Mouse (Mus musculus) spleen, postnatal 14 days (tissue): Measurements from ENCODE around the gene Ccna1.

Source experiments
- DNase-seq, 2 experiments: peaks; one replicate each; pipeline ENCODE4 v3.0.0; 2021 to 2022; ENCODE audit warnings: low spot score in 2 of 2

Ccna1 gene

DNA sequence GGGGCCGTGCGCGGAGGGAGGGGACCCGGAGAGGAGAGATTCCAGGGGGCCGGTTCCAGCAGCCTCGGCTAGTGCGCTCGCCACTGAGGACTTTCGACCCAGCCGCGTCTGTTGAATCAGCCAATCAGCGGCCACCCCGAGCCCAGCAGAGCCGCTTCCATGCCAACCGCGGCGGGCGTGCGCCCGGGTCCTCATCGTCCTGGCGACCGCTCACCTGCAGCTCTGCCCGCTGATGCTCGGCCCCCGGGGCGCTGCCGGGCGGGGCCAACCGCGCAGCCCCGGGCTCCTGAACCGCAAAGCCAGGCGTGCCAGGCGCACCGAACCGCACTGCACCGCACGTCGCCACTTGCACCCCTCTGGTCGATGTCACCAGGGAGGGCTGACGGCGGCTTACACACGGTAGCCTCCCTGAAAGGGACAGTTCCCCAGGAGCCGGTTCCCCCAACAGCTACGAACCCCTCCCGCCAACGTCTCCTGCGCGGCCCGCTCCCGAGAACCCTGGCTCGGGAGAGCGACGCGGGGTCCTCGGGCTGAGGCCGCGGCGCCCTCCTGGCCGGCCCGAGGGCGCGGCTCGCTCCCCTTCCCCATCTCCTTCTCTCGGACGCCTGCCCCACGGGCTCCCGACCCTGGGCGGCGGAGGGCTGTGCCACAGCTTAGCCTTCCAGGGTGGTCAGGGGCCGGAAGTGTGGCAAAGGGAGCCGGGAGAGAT, at the start of gene Ccna1:
Ccna1 (minus strand) TSS at position 464 of the 709 bp plus-strand sequence.
- no peak for DNase-seq

DNA sequence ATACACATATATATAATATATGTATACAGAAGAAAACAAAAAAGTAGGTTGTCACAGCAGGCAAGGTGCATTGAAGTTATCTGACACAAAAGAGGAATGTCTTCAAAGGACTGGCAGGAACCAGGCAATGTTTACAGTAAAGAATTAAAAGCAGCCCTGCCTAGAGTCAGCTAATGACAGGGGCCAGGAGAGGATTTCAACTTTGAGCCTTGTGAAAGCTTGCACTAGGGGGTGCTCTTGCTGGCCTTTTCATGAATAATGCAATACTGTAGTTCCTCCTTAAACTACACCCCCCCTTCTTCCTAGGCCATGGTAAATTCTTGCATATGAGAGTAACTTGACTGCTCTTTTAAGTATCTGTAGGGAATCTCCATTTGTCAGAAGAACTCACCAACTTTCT, 45.8 kb upstream of the Ccna1 start:
- no peak for DNase-seq

DNA sequence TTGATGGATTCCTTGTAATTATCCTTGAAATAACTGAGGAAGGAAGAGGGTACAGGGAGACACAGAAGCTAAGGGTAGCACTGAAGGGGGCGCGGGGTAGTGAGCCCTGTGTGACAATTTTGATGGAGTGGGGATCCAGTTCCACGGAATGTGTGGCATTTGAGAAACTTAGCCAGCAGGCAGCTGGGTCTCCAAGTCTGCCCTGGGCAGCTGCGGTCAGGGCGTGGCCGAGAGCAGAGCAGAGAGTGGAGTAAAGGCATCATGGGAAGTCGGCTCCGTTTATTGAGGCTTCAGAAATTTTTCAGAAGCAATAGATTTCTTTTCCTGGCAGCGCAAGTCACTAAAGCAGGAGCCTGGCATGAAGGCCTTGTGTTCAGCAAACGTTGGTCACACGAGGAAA, 43.7 kb upstream of the Ccna1 start:
- DNase-seq: no peak

DNA sequence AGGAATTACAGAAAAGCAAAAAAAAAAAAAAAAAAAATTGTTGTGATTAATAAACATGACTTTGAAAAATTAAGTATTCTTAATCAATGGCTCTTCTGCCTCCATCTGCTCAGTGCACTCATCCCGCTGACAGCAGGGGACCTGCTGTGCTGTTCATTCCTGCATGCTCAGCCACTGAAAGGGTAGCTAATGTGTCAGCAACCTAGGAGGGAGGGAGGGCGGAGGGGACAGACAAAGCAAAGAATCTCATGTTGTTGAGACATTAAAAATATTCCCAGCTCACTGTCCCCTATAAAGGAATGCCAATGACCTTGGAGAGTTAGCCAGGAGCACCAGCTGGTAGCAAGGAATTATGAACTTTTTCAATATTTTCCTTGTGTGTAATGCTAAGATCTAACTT, 42.7 kb upstream of the Ccna1 start:
- no peak for DNase-seq

DNA sequence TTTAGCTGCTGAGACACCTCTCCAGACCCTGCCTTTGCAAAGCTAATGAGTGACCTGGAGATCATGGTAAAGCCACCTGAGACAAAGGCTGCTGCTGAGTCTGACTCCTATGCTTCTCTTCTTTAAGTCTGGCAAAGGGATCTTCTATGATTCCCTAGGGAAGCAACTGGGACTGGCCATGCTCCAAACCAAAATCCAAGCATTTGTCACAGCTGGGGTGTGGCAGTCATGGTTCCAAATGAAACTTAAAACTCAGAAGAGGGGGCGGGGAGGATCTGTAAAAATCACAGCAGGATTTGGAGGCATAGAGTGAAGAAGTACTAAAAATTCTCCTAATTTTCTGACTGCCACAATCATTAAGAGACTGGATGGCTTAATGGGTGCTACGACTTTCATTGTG, 41.9 kb upstream of the Ccna1 start:
- DNase-seq: no peak

DNA sequence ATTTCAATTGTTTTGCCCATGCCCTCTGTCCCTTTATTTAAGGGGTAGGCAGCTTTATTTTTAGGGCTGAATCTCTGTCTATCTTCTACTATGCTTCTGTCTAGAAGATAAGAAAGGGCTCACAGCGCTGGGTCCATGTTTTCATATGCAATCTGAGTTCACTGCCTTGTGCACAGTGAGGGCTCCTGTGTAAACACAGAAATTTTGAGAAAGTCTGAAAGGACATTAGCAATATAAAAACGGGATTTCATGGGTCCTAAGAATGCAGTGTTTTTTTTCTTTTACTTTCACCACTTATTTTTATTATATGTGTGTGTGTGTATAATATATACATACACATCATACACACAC, 41.3 kb upstream of the Ccna1 start:
- no peak for DNase-seq

DNA sequence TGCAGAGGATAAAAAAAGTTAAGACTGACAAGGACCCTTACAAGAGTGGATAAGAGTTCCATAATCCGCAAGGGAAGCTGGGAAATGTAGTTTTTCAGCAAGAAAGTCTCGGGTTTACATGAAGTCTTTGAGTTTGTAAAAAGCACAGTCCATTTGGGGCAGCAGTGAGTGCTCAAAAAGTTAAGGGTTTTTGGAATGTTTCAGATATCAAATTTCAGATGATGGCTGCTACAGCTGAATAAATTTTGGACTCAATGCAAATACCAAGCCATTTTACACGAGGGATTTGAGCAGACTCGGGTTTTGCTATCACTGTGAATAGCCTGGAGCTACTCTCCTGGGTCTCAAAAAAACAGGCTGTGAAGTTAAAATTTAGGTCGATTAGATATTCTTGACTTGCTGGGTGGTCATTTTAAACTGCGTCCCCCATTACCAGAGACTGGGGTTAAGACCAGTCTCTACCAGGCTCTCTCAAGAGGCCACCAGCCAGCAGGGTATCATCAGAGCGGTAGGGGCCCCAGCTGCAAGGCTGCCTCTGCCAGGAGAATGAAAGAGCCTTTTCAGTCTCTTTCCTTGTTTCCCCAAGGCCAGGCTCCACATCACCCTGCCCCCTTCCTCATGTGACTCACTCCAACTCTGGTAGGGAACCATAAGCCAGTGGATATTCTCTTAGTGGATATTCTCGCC, 40.8 kb upstream of the Ccna1 start:
- DNase-seq: no peak

DNA sequence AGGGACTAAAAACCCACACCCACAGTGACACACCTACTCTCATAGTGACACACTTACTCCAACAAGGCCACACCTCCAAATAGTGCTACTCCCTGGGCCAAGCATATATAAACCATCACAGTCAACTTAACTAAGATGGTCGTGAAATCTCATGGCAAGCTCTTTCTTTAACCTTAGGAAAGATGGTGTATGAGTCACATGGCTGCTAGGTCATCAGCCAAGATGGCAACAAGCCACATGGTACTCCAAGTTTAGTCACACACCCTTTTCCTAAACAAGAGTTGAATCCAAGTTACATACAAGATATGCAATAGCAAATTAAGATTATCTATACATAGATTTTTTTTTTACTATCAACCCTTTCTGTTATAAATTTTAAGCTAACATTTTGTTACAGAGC, 37.9 kb upstream of the Ccna1 start:
- no peak for DNase-seq

DNA sequence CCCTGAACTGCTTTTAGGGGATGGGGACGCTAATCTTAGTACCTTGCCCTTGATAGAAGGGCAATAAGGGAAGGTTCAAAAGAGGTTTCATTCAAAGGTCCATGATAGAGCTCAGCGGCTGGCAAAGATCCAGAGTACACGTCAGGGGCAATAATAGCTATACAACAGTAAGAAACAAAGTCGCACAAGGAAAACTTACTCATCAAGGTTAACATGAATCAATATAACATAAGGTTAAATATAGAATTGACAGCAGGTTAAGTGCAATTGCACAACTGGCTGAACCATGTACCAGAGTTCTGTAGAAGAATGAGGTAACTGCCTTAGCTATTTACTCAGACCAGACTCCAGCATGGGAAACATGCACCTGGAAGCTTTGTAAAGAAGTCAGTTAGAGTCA, 34.0 kb upstream of the Ccna1 start:
- no peak for DNase-seq

DNA sequence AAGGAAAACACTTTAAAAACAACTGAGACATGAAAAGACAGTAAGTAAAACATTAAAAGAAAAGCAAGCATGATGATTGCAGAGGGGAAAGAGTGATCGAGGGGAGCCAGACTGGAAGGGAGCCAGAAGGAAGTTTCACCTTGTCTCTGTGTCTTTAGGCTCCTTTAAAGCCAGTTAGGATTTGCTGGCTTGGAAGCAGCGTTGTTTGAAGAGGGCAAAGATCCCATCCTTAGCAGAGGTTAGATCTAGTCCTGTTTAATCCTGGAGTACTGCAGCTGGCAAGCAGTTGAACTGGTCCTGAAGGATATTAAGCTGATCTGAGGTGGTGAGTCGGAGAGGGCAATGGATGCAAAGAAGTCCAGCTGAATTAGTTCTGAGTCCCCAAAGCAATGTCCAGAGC, 33.5 kb upstream of the Ccna1 start:
- no peak for DNase-seq

DNA sequence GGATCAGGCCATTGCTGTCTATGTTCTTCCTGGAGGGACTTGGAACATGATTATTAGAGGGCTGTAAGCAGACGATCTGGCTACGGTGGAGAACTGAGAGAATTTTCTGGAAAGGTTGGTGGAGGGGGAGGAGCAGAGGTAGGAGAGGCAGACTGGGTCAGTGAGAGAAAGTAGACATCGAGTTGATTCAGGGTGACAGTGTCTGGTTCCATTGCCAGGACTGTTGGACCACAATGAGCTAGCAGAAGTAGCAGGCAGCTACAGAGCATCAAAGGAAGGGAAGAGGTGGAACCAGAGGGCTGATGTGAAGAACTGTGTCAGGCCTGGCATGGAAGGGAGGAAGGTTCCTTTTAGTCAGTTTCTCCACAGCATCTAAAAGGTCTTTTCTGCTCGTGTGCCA, 33.1 kb upstream of the Ccna1 start:
- no peak for DNase-seq

DNA sequence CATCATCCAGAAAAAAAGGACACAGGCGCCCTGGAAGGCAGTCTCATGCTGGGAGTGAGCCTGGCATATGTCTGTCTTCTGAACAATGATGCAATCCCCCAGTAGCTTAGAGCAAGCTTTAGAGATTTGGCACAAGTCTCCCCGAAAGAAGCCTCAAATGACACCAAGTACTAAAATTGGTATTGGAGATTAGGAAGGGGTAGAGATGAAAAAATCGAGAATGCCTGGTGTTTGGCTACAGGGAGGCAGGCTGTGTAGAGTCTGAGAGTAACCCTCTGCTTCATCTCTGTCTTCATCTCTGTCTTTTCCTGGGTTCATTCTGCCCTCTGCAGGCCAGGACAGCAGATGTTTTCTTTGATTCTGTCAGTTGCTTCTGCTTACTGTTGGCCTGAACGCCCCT, 32.1 kb upstream of the Ccna1 start:
- DNase-seq: no peak

DNA sequence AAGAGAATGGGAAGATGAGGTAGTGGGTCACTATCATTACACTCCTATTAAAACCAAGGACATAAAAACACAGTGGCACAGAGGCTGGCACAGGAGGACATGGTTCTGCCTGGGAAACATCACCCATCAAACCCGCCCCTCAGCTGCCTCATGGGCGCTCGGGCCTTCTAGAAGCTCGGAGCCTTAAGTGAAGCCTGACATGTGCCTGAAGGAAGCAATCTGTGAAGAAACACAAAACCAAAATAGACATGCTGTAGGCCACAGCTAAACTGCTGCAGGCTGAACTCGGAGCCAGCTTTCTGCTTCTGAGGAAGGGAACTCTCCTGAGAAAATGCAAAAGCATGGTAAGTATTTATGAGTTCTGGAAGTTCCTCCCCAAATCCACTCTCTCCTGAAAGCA, 31.6 kb upstream of the Ccna1 start:
- no peak for DNase-seq

DNA sequence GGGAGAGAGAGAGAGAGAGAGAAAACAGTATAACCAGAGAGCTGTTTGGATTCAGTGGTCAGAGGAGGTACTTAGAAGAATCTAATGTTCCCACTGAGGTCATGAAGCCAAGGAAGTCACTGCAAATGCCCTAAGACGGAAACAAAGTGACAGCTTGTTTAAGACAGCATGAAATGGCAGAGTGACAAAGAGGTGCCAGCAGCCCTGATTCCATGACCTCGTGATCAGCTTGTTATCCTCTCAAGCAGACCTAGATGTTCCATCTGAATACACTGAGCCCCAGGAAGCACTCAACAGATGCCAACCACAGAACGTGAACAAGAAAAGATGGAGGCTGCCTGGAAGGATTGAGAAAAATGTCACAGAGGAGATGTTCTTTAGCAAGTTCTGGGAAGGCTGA, 30.4 kb upstream of the Ccna1 start:
- DNase-seq: no peak

DNA sequence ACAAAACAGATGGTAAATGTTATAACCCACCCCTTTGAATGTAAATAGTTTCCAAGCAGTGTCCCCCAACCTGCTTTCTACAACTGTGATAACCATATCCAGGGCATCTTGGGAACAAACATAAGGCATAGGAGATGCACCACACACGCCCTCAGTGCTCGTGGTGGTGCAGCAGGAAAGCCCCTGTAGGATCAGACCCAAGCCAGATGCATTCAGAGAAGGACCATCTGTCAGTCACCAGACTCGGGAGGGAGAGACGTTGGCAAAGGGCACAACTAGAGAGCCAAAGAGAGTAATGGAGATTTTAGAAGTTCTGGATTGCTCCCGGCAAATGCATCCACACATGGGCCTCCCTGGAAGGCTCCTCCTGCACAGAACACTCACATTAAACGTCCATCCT, 29.5 kb upstream of the Ccna1 start:
- no peak for DNase-seq

DNA sequence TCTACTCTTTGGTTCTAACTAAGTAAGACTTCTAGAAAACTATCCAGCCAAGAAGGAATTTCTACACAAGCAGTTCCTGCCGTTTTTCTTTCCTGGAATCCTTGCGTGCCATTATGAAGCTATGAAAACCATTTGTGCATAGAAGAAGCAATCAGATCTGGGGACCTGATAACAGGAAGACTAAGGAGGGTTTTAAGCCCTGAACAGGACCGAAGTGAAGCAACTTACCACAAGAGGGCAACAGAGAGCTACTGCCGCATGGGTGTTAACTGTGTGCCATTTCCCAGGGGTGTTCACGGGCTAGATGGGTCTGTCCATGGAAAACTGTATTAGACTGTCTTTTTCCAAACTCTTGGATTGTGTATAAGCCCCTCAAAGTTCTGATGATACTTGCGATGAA, 24.8 kb upstream of the Ccna1 start:
- peak in 1 of 2 experiments; percentile 13 for DNase-seq

DNA sequence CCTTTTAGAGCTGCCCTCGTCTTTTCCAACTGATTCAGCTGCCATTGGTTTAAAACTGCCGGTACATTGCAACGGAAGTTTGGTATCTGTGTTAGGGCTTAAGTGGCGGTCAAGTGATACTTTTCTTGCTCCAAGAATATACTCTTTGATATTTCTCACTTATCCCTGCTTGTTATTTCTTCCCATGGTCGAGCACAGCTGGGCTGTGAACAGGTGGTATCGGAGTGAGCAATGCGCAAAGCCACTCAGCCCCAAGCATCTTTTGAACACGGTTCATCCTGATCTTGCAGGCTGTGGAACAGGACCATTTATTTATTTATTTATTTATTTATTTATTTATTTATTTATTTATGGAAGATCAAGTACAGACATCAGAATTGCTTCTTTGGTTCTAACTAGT, 24.3 kb upstream of the Ccna1 start:
- no peak for DNase-seq

DNA sequence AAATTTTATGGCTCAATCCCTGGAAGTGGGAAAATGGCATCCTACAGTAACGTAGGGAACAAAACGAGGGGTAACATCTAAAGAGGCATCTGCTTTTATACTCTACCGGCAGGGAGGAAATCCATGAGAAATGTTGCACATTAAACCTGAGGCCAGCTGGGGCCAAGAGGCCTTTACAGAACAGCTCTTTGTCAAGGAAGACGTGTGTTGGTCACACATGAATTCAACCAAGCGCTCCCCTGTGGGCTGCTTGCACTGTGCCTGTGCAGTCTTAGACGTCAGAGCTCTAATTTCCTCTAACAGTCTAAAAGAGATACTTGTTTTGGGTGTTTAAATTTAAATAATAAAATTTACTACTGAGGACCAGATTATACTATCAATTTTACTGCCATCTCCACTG, 22.9 kb upstream of the Ccna1 start:
- no peak for DNase-seq

DNA sequence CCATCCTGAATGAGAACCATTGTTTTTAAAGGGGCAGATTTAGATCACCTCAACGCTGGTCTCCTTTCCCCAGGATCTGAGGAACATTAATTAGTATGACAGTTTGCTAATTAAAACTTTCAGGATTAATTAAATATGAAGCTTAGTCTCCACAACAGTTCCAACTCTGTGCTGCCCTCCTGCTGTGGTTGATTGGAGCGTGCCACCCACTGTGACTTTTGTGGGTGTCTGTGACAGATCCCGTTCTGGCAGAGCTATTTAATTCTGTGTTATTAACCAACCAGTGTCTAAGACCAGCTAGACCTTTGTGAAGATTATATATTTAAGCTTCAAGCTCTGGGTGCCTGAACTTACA, 20.0 kb upstream of the Ccna1 start:
- DNase-seq: no peak

DNA sequence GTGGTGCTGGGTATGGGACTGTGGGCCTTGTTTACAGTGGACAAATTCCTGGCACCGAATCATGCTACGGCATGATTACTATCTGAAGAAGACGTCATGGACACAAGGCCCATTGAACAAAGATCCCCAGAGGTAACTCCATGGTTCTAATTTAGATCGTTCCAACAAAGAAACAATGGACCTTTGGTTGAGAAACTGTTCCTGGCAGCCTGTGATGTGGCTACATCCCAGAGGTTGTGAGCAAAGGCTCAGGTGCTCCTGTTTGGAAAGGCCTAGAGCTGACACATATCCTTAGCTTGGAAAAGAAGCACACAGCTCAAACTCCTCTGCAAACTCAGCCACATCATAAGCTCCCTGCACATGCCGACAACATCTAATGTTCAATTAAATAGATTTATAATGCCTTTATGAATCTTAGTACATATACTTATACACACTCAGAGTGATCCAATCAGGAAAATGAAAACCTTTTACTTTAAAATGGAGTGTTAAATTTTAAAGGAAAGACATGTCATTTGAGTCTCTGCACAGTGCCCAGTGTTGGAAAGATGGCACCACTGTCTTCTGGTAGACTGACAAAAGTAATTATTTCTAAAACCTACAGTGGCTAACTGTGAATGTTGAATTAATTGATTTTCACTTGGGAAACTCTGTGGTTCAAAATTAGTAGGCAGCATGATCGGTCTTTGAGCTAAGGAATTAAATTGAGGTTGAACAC, 19.4 kb upstream of the Ccna1 start:
- no peak for DNase-seq

DNA sequence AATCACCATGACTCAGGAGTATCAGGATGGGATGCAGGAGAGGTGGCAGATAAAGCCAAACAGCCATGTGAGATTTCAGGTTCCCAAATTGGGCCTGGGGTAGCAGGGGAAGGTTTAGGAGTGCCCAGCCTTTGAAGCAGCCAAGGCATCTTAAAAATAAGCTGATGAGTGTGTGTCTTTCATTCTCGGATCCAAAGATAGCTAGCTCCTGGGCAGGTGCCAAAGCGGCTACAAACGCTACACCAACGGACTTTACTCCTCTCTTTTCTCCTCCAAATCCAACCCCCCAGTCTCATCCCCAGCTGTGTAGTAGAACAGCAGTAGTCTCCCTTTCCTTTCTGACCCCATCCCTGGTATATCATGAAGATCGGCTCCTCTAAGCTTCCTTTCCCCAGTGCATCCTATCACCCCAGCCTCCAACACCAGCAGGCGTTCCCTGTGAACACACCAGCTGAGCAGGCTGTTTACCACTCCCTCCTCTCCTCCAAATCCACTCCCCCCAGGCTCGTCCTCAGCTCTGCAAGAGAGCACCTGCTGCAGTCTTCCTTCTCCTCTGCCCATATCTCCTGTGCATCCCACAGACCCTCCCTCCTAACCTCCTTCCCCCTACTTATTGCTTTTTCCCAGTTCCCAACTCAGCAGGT, 12.6 kb upstream of the Ccna1 start:
- no peak for DNase-seq

DNA sequence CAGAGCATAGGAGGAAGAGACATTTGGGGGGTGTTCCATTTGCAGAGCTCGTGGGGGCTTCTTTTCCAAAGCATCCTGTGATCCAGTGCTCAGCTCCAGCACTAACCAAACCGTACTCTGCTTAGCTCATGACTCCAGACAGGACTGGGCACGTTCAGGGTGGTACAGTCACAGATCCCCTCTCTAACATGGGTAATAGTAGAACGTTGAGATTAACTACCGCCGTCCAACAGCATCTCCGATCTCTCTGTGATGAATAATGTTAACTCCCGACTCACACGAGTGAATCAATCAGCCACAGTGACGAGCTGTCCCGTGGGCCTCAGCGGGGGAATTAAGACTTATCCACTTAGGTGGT, 11.3 kb upstream of the Ccna1 start:
- DNase-seq: no peak
